Mouse (Mus musculus): Measurements from ENCODE around the gene Fgfr2.

GRCm38 (mm10) chr7:132580511-132580910 lies 542.6 kb downstream of the Fgfr2 start:
- TF ChIP-seq REST (IDR thresholded peaks at IDR 0.05; ENCODE audit: insufficient read depth, insufficient read length), result no peak
- TF ChIP-seq MAX (IDR thresholded peaks at IDR 0.05; ENCODE audit: low read depth), result no peak
- no peak for TF ChIP-seq POLR2A (IDR thresholded peaks at IDR 0.05; ENCODE audit: insufficient read length, low read depth)
- TF ChIP-seq USF1 (IDR thresholded peaks at IDR 0.05; ENCODE audit: low read depth), result no peak
- TF ChIP-seq TCF12 (IDR thresholded peaks at IDR 0.05; ENCODE audit: insufficient read depth, poor library complexity, severe bottlenecking), result no peak
- TF ChIP-seq E2F4 (IDR thresholded peaks at IDR 0.05; ENCODE audit: insufficient read depth), result no peak
- TF ChIP-seq CEBPB (IDR thresholded peaks at IDR 0.05; ENCODE audit: insufficient read depth, poor library complexity, severe bottlenecking), result no peak
- no peak for TF ChIP-seq MYOG (IDR thresholded peaks at IDR 0.05; ENCODE audit: control insufficient read depth in 1 of 3, insufficient read depth in 1 of 3, insufficient read length in 2 of 3, low read depth in 2 of 3)
- no peak for TF ChIP-seq MYOD1 (IDR thresholded peaks at IDR 0.05; ENCODE audit: control insufficient read depth in 1 of 3, insufficient read length in 2 of 3, low read depth in 2 of 3)
